Mouse (Mus musculus) thymus, postnatal 25 days (tissue): ENCODE results near the gene Gm14862.

Experiments
- DNase-seq: peaks from one replicate; pipeline ENCODE4 v3.0.0; 2022

Gene Gm14862

DNA sequence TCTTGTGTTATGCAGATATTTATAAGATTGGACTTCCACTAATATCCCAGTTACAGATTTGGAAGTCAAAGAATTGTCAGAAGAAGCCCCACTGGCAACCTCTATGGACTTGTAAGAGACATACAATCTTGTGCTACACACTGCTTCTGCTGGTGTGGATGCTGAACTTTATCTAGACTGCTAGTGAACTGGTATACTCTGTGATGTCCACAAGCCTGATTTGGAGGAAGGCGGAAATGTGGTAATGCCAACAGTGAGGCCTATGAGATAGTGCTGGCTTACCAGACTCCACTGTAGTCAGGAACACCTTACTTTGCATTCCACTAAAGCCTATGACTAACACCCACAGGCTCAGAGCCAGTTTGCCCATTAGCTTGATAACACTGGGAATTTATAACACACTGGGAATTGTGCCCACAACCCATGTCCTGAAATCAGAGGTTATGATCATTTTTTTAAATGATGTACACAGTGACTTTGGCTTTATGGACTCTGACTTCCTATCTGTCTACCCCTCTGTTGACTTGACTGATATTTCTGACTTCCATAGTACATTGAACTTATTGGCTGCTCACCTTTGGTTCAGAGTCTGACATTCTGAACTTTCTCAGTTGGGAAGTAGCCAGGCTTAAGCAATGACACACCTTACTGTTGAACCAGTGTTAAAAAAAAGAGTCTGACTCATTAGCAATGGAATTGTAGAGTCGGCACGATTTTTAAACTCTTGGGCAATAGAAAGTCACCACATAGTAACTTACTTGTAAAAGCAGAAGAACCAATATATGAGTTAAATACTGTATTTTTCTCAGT is 34.1 kb downstream of the Gm14862 start:
- DNase-seq, result no peak

DNA sequence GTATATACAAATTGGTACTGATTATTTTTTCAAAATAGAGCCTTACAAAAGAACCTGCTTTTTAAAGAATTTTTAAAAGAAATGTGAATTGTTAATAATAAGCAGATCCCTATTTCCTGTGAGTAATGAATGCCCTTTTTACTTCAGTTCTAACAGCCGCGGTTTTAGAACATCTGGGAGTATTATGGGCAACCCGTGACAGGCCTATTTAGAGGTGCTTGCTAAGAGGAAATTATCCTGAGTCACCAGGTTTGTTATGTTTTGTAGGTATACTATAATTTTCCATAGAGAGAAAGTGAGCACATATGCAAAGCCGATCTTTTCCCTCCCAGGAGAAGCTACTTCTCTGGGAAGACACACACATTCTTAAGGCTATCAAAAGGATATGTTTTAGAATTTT is 35.0 kb downstream of the Gm14862 start:
- no peak for DNase-seq

DNA sequence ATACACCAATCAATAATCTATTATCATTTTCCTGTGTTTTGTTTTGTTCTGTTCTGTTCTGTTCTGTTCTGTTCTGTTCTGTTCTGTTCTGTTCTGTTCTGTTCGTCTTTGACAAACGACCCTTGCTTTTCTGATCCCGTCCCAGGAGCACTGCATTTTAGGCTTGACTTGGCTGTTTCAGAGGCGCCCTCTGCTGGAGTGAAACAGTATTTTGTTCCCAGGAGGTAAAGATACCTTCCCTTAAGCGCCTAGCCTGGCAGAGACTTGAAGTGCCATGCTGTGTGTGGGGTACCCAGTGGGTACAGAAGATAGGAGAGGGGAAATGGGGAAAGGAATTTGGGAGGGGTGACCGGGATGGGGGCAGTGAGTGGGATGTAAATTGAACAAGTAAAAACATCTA is 35.5 kb downstream of the Gm14862 start:
- peak; percentile 45 for DNase-seq

DNA sequence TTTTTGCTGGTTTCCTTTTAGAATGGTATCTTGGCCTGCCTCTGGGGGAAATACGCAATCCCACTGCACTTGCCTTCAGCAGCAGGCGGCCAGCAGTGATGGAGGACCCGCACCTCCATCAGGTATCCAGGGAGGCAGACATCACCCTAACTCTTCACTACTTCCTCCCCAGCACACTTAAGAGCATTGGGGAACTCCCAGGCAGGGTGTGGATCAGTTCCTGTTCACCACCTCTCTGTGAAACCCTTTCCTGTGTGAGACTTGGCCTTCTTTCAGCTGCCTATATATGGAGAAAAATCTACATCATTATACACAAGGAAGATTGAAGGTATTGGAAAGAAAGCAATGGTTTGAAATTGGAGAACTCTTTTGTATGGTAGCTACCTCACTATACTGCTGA is 37.1 kb downstream of the Gm14862 start:
- no peak for DNase-seq

DNA sequence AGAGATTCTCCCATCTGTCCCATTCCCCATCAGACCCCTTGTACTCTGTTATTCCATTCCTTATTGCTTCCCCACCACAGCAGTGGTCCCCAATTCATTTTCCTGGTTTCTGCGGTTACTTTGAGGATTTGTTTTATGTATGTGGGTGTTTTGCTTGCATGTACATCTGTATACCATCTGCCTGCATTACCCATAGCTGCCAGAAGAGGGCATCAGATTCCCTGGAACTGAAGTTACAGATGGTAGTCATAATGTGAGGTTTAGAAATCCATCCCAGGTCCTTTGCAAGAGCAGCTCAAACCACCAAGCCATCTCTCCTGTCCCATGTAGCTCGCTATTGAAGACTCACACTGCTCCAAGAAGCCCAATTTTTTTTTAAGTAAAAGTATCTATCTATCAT is 40.5 kb downstream of the Gm14862 start:
- DNase-seq, result peak; percentile 36

DNA sequence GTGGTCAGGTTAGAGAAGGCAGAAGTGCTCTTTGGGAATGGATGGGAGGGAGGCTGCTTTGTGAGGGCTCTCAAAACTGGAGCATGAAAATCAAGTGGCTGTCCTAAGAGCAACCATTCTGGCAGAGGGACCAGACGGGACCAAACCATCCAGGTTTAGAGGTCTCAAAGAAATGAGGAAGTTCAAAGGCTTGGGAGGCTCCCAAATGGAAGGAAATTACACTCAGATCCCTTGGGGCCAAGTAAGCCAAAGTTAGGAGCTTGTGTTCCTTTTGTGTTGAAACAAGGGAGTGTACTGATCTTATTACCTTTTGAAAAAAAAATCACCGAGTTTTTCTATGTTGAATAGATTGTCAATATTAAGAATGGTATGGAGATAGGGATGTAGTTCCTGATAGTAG is 51.6 kb downstream of the Gm14862 start:
- no peak for DNase-seq

DNA sequence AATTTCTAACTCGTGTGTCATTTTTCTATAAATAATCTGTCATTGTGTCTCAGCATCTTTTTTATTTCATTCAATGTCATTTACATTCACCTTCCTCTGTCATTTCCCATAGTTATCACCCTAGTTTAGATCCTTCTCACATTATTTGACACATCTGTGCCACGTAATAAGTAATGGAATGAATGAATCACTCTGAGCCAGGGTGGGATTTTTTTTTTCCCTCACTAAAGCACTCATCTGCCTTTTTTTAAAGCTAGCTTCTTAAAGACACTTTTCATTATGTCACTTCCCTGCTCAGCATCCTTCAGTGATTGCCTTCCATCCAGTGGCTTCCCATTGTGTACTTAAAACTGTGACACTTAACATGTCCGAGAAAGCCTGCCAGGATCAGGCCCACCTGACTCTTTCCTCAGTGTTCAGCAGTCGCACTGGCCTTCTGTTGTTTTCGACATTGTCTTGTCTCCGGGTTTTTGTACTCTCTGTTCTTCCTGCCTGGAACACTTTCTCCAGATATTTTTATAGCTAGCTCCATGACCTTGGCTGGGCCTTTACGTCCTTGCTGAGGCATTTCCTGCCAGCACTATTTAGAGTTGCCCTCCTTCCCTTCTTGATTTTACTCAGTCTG is 53.8 kb downstream of the Gm14862 start:
- DNase-seq, result no peak

DNA sequence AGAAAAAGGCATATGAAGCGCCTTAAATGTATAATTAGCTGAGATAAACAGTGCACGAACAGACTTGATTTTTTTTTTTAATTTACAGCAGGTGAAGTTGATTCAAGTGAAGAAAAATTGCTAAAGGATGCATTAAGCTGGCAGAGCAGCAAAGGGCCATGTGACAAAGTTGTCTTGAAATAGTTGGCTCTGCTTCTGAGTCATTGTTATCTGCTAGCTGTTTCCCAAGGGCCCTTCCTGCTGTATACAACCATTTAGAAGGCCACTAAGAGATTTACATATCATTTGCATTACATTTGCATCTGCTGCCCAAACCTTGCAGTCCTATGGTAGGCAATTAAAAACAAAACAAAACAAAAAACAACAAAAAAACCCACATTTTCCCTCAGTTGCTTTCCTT is 54.7 kb downstream of the Gm14862 start:
- DNase-seq, result no peak
